Mouse (Mus musculus) bone marrow, adult 2 months (tissue): Measurements from ENCODE around the gene Clip4. TPM values are rescaled to one million over a fixed set of nuclear protein-coding genes. Genes with fewer than 3 reads are reported as not detected.

ENCODE experiments used
- H3K27ac ChIP-seq: fragments of 200-500 bp; 2 replicates; pipeline ENCODE4 v1.5.1; 2012; ENCODE audit warnings: low read depth, mild to moderate bottlenecking, control low read depth, inconsistent platforms, low read length; ENCODE audit not compliant: control insufficient read depth, poor library complexity, insufficient read depth
- H3K4me1 ChIP-seq: fragments of 200-500 bp; 2 replicates; pipeline ENCODE4 v1.6.1; 2011; ENCODE audit warnings: low read length; ENCODE audit not compliant: control insufficient read depth, insufficient read depth
- H3K4me3 ChIP-seq: fragments of 200-500 bp; replicated peaks from 2 replicates; pipeline ENCODE3; 2011; ENCODE audit warnings: mild to moderate bottlenecking, low read depth, low read length, control low read depth; ENCODE audit not compliant: control insufficient read depth
- CTCF ChIP-seq: fragments of 200-500 bp; IDR thresholded peaks from 2 replicates; pipeline ENCODE4 v1.5.1; 2011; ENCODE audit warnings: low read length, control low read depth; ENCODE audit not compliant: control insufficient read depth, insufficient read depth
- POLR2A ChIP-seq: fragments of 200-500 bp; IDR thresholded peaks from 2 replicates; pipeline ENCODE4 v1.6.1; 2011; ENCODE audit warnings: low read depth, mild to moderate bottlenecking, control low read depth, low read length, borderline replicate concordance; ENCODE audit not compliant: control insufficient read depth
- WGBS: fragments of 180-500 bp; shearing (Covaris S2); methylation state at CpG from one replicate; pipeline ENCODE4 v1.1.7; 2018; 5-methylcytosine and 5-hydroxymethylcytosine counted together
- polyA plus RNA-seq: library from polyadenylated mRNA; stranded (reverse); fragments of >200 nt; gene quantifications from 2 replicates; pipeline ENCODE4 v1.2.4, GENCODE M21; 2011; ENCODE audit warnings: low replicate concordance; ENCODE audit not compliant: missing spikeins, insufficient read depth, insufficient read length

Gene Clip4
- polyA plus RNA-seq, 1 experiment: 2.3 TPM

- TF ChIP-seq POLR2A (no peak), CTCF (no peak)
- WGBS: 85% methylated on average over 3 of the region's 3 CpGs
- no peaks in the 10 kb centered on the region for H3K4me1 ChIP-seq
- no peak overlapping the region for H3K4me3 ChIP-seq
- no peak overlapping the region for H3K27ac ChIP-seq
Observed at GRCm38 (mm10) chr17:71862184-71862583, 93.9 kb downstream of the Clip4 start.

GRCm38 (mm10) chr17:71862895-71863294 is 94.6 kb downstream of the Clip4 start:
- no peak overlapping the region for H3K4me3 ChIP-seq
- TF ChIP-seq POLR2A: no peak
- no peak for TF ChIP-seq CTCF
- no peaks in the 10 kb centered on the region; the same call in 1 of the 2 replicates for H3K4me1 ChIP-seq
- H3K27ac ChIP-seq: no peak overlapping the region
- 68% methylated on average over 4 of the region's 4 CpGs for WGBS

GRCm38 (mm10) chr17:71864039-71864438 is 95.8 kb downstream of the Clip4 start:
- no peak overlapping the region for H3K27ac ChIP-seq
- TF ChIP-seq CTCF (no peak), POLR2A (no peak)
- H3K4me3 ChIP-seq: no peak overlapping the region
- no peaks in the 10 kb centered on the region; the same call in 1 of the 2 replicates for H3K4me1 ChIP-seq
- WGBS: 80% methylated on average over 8 of the region's 8 CpGs

GRCm38 (mm10) chr17:71865437-71865836 is 97.2 kb downstream of the Clip4 start:
- H3K4me1 ChIP-seq: no peaks in the 10 kb centered on the region; the same call in 1 of the 2 replicates
- H3K27ac ChIP-seq: no peak overlapping the region
- 59% methylated on average over 5 of the region's 5 CpGs for WGBS
- TF ChIP-seq POLR2A (no peak), CTCF (no peak)
- no peak overlapping the region for H3K4me3 ChIP-seq

- no peak overlapping the region for H3K4me3 ChIP-seq
- no peak overlapping the region for H3K27ac ChIP-seq
- WGBS: 26% methylated on average over 2 of the region's 2 CpGs
- TF ChIP-seq POLR2A (no peak), CTCF (no peak)
- no peaks in the 10 kb centered on the region; the same call in 1 of the 2 replicates for H3K4me1 ChIP-seq
Observed at GRCm38 (mm10) chr17:71867892-71868291, 99.6 kb downstream of the Clip4 start.

- Histone ChIP-seq H3K4me1 (no peaks in the 10 kb centered on the region; the same call in 1 of the 2 replicates), H3K27ac (no peak overlapping the region), H3K4me3 (no peak overlapping the region)
- TF ChIP-seq CTCF: no peak
- TF ChIP-seq POLR2A: no peak
- WGBS: 80% methylated on average over 12 of the region's 12 CpGs
Observed at GRCm38 (mm10) chr17:71868828-71869227, 100.6 kb downstream of the Clip4 start.

GRCm38 (mm10) chr17:71869372-71870231 is 101.3 kb downstream of the Clip4 start:
- Histone ChIP-seq H3K4me1 (no peaks in the 10 kb centered on the region; the same call in 1 of the 2 replicates), H3K27ac (no peak overlapping the region; the same call in 1 of the 2 replicates), H3K4me3 (no peak overlapping the region)
- WGBS: 7% methylated on average over 60 of the region's 60 CpGs
- TF ChIP-seq CTCF (no peak), POLR2A (no peak)

- 80% methylated on average over 8 of the region's 8 CpGs for WGBS
- TF ChIP-seq CTCF (no peak), POLR2A (no peak)
- Histone ChIP-seq H3K27ac (no peak overlapping the region), H3K4me1 (no peaks in the 10 kb centered on the region; the same call in 1 of the 2 replicates), H3K4me3 (no peak overlapping the region)
Observed at GRCm38 (mm10) chr17:71870232-71870621, 102.0 kb downstream of the Clip4 start.

GRCm38 (mm10) chr17:71870641-71871040 is 102.4 kb downstream of the Clip4 start:
- WGBS: 69% methylated on average over 1 of the region's 1 CpGs
- no peak overlapping the region for H3K27ac ChIP-seq
- no peak for TF ChIP-seq CTCF
- no peak for TF ChIP-seq POLR2A
- H3K4me1 ChIP-seq: no peaks in the 10 kb centered on the region; the same call in 1 of the 2 replicates
- no peak overlapping the region for H3K4me3 ChIP-seq
